Mouse (Mus musculus): ENCODE measurements around the gene Fuz. TPM values are rescaled to one million over a fixed set of nuclear protein-coding genes. Genes with fewer than 3 reads are reported as not detected.
A peak's percentile ranks its signal among the peaks of the same experiment; 100 is the strongest.

Gene Fuz
- polyA plus RNA-seq, 1 experiment from 2014 or later: 19.1 TPM

DNA sequence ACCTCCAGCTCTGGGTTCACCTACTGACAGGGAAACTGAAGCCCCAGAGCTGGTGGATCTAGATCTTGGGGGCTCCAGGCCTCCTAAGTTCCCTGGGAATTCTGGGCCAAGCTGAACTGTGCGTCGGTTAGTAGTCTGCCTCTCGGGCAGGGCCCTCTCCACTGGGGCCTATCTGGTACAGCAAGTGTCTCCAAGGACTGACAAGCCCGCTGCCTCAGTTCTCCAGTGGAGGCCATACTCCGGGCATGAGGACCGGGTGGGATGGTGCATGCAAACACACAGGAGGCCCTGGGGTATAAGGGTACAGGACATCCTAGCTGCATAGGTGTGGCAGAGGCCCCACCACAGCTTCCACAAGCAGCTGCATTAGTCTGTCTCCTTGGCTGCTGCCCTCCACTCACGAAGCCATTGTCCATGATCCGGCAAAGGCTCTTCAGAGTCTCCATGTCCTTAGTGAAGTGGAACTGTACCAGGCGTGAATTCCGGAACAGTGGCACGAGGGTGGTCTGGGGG lies 31.8 kb upstream of the Fuz start:
- Histone ChIP-seq H3K27ac (no peak overlapping the region), H3K4me3 (no peak overlapping the region), H3K27me3 (replicated peaks) (no peaks in the 10 kb centered on the region), H3K4me1 (peaks cover 42% of the 10 kb centered on the region), H3K9ac (no peak overlapping the region), H3K9me3 (no peaks in the 10 kb centered on the region), H3K4me2 (replicated peaks) (no peak overlapping the region), H3K36me3 (peaks cover 58% of the 10 kb centered on the region)
- no peak for ATAC-seq (ENCODE audit: low FRiP score, low read depth)
- 85% methylated on average over 11 of the region's 11 CpGs for WGBS

DNA sequence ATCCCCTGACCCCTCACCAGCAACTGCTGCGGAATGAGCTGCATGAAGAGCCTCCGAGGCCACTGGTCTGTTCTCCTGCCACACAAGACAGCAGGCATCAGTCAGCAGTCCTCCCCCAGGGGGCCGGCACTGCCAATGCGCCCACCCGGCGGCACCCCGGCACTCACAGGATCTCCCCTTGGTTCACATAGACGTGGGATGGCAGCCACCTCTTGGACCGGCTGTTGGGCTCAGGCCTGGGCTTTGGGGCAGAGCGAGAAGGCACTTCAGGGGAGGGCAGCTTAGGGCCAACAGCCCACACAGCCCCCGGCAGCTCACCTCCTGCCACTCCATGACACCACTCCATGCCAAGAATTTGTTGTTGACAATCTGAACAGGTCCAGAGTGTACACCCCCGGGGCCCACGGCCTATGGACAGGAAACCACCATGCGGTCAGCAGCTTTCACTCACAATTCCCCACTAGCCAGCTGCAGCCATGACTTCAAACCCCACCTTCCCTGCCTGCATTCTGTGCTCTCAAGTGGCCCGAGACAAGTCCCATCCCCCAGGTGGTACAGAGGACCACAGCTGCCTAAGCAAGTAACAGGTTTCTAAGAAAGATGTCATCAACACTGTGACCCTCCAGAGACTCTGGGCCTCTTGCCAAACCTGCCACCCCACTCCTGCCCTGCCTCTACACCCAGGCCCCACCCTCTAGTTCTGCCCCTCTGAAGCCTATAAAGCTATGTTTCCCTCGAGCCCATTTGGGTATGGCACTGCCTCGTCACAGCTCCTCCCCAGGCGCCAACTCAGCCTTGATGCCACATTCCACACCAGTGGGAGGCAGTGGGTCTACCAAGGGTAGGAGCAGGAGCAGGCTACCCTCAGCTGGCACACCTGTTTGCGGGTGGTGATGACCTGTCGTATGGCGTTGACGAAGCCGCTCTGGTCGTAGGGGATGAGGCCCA lies 31.0 kb upstream of the Fuz start:
- no peak for ATAC-seq (ENCODE audit: low FRiP score, low read depth)
- peaks cover 38% of the 10 kb centered on the region for H3K4me1 ChIP-seq
- H3K4me3 ChIP-seq: no peak overlapping the region
- 90% methylated on average over 24 of the region's 24 CpGs for WGBS
- no peaks in the 10 kb centered on the region for H3K9me3 ChIP-seq
- peaks cover 53% of the 10 kb centered on the region for H3K36me3 ChIP-seq
- 0 out of 2 replicates have a peak overlapping the region, but pooled peaks have one; percentile 20 for H3K4me2 ChIP-seq (replicated peaks)
- 0 out of 2 replicates have a peak overlapping the region, but pooled peaks have one; percentile 17 for H3K9ac ChIP-seq
- no peak overlapping the region for H3K27ac ChIP-seq
- no peaks in the 10 kb centered on the region for H3K27me3 ChIP-seq (replicated peaks)

DNA sequence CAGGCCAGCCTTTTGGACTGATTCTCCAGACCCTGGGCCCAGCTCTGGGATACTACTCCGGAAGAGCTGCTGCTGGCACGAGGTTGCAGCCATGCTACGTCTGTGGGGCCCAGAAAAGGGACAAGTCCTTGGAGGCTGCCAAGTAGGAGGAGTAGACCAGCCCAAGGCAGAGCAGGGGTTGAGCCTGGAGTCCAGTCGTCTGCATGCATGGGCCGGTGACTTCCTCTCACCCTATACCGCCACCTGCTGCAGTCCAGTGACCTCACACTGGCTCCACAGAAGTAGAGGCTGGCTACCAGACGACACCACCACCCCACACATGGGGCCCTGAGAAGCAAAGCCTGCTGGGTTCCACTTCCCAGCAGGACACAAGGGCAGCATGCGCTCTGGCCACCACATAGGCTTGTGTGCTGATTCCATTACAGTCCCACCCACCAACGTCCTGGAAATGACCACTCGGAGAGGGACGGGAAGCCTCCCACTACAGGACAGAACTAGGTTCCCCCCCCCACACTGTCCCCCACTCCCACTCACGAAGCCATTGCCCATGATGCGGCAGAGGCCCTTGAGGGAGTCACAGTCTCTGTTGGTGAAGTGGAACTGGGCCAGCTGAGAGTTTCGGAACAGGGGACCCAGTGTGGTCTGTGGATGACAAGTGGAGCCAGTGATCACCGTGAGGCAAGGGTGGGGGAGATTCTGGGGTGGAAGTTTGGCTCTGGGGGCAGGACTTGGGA lies 29.4 kb upstream of the Fuz start:
- H3K4me3 ChIP-seq: peak overlapping the region; percentile 97; the same call in 1 of the 2 replicates
- H3K36me3 ChIP-seq: peaks cover 50% of the 10 kb centered on the region

DNA sequence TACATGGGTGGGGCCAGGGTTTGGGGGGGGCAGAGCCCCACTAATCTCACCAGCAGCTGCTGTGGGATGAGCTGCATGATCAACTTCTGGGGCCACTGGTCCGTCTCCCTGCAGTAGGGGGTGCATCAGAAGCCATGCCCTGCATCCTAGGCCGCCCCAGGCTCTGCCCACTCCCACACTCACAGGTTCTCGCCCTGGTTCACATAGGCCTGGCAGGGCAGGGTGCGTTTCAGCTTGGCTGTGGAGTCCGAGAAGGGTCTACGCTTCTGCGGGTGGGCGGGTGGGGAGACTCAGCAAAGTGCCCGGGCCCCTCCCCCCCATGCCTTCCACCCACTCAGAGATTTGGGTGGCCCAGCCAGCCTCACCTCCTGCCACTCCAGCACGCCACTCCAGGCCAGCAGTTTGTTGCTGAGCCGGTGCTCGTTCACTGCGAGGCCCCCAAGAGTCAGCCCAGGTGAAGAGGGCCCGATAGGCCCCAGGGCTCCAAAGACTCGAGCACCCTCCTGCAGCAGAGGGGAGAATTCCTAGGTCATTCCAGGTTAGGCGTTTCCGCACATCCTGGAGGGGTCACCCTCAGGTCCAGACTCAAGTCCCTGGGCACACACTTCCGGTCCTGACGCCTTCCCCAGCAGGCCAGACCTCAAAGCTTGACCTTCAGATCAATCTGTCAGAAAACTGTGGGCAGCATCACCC lies 28.7 kb upstream of the Fuz start:
- H3K36me3 ChIP-seq: peaks cover 43% of the 10 kb centered on the region

More for the DNA sequence above, 29.4 kb upstream of the Fuz start:
- 67% methylated on average over 15 of the region's 15 CpGs for WGBS
- no peaks in the 10 kb centered on the region for H3K9me3 ChIP-seq
- H3K9ac ChIP-seq: 0 out of 2 replicates have a peak overlapping the region, but pooled peaks have one; percentile 99
- peaks cover 42% of the 10 kb centered on the region for H3K4me1 ChIP-seq
- H3K27ac ChIP-seq: no peak overlapping the region
- H3K4me2 ChIP-seq (replicated peaks): peak overlapping the region; percentile 86
- H3K27me3 ChIP-seq (replicated peaks): no peaks in the 10 kb centered on the region
- ATAC-seq (ENCODE audit: low FRiP score, low read depth): no peak

DNA sequence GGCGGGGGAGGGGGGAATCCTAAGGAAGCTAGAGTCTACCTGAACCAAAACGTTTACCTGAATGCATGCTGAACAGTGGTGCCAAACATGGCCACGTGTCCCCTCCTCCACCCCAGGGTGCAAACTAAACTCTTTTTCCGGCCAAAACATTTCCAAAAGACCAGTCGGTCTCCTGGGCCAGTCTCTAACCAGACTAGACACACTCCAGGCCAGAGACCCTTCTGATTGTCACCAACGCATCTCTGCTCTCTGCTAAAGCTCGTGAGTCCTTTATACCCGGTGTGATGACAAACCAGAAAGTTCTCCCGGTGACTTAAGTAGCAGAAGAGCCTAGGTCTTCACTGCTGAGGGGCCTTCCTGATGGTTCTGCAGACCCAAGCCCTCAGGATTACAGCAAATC lies 28.1 kb upstream of the Fuz start:
- no peaks in the 10 kb centered on the region for H3K27me3 ChIP-seq (replicated peaks)
- H3K9ac ChIP-seq: peak overlapping the region; percentile 99
- H3K36me3 ChIP-seq: peaks cover 36% of the 10 kb centered on the region
- no peak for ATAC-seq (ENCODE audit: low FRiP score, low read depth)
- no peaks in the 10 kb centered on the region for H3K9me3 ChIP-seq
- 68% methylated on average over 9 of the region's 9 CpGs for WGBS
- H3K4me1 ChIP-seq: peaks cover 42% of the 10 kb centered on the region
- no peak overlapping the region for H3K27ac ChIP-seq
- H3K4me2 ChIP-seq (replicated peaks): peak overlapping the region; percentile 86
- peak overlapping the region; percentile 97 for H3K4me3 ChIP-seq

More for the DNA sequence above, 28.7 kb upstream of the Fuz start:
- no peaks in the 10 kb centered on the region for H3K27me3 ChIP-seq (replicated peaks)
- peak overlapping the region; percentile 97 for H3K4me3 ChIP-seq
- no peak overlapping the region for H3K27ac ChIP-seq
- H3K4me1 ChIP-seq: peaks cover 42% of the 10 kb centered on the region
- H3K4me2 ChIP-seq (replicated peaks): peak overlapping the region; percentile 86
- H3K9me3 ChIP-seq: no peaks in the 10 kb centered on the region
- peak overlapping the region; percentile 99; the same call in 1 of the 2 replicates for H3K9ac ChIP-seq
- ATAC-seq (ENCODE audit: low FRiP score, low read depth): no peak
- WGBS: 82% methylated on average over 19 of the region's 19 CpGs

DNA sequence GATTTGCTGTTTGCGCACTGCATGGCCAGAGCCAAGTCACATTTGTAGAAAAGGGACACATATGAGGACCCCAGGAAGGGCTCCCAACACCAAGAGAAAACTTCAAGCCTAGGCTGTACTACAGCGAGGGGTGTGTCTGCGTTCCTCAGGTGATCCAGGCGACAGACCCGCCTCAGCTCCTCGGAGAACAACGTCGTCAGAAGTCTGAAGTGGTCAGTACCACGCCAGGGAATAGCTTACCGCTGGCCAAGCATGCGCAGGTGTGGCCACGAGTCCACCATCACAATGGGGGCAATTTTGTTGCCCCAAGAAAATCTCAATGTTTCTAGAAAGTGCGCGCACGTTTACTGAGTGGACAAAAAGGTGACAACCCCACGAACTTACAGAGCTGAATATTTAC lies 27.4 kb upstream of the Fuz start:
- H3K27me3 ChIP-seq (replicated peaks): no peaks in the 10 kb centered on the region

DNA sequence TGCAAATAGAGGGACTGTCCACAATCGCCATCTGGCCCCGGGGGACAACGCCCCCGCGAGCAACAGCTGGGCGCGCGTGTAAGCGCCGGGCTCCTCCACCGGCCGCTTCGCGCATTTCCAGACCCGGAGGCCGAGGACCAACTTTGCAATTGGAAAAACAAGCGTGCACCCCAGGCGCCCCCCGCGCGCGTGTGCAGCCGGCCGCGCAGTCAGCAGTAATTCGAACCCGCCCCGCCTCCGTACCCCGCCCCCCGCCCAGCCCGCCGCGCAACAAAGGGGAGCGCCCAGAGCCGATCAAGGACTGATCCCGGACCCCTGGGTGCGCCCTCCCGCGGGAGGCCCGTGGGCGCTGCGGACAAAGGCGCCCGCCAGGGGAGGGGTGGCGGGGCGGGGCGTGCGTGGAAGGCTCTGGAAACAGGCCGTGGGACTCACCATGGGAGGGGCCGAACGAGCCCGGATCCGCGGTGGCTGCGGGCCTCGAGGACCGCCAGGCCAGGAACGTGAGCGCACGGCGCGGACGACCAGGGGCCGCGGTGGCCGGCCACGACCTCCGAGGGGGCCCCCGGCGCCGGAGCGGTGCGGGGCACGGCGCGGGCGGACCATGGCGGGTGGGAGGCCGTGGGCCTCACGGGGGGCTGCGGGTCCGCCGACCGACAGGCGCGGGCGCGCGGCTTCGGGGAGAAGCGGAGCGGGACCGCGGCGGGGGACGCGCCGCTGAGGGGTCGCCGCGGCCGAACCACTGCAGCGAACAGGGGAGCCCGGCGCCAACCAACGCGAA lies 26.8 kb upstream of the Fuz start:
- Histone ChIP-seq H3K27me3 (replicated peaks) (no peaks in the 10 kb centered on the region), H3K36me3 (peaks cover 23% of the 10 kb centered on the region), H3K4me2 (replicated peaks) (peak overlapping the region; percentile 86), H3K9ac (peak overlapping the region; percentile 99), H3K27ac (peak overlapping the region; percentile 99), H3K4me3 (peak overlapping the region; percentile 97), H3K9me3 (no peaks in the 10 kb centered on the region), H3K4me1 (peaks cover 42% of the 10 kb centered on the region)
- ATAC-seq (ENCODE audit: low FRiP score, low read depth): peak; percentile 43
- WGBS: under 1% methylated on average over 108 of the region's 108 CpGs

More for the DNA sequence above, 27.4 kb upstream of the Fuz start:
- Histone ChIP-seq H3K4me3 (peak overlapping the region; percentile 97), H3K4me1 (peaks cover 42% of the 10 kb centered on the region), H3K27ac (peak overlapping the region; percentile 99; the same call in 1 of the 2 replicates), H3K4me2 (replicated peaks) (peak overlapping the region; percentile 86), H3K36me3 (peaks cover 29% of the 10 kb centered on the region), H3K9ac (peak overlapping the region; percentile 99), H3K9me3 (no peaks in the 10 kb centered on the region)
- no peak for ATAC-seq (ENCODE audit: low FRiP score, low read depth)
- 9% methylated on average over 16 of the region's 16 CpGs for WGBS

DNA sequence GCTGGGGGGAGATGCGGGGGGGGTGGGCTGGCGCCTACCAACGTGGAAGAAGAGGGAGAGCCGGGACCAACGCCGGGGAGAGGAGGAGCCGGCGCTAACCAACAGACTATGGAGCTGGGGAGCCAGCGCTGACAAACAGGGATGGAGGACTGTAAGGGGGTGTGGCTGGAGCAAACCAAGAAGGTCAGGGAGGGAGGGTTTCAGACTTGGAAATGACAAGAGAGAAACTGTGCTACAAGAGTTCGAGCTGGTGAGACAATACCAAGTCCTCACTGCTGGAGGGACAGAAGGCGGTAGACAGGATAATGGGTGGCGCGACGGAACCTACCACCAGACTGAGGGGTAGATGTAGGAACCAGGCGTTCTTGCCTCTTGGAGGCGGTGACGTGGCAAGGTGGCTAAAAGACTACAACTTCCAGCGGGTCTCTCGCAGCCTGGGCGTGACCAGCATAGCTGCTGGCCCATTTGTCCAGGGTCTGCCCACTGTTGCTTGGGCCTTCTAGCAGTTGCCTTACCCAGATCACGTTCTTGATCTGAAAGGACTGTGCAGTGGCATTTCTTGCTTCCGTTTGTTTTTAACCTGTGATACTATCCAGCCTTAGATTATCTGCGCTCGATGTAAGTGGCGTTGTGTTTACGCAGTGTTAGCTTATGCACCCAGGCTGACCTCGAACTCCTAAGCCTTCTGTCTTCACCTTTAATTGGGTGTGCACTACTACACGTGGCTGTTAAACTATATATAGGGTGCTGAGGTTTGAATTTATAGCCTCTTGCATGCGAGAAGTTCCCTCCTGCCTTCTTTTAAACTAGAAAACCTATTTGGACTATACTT lies 26.0 kb upstream of the Fuz start, which contains the start of gene Ptov1:
Ptov1 (minus strand) TSS at position 92 of the 832 bp plus-strand sequence.
- H3K9ac ChIP-seq: peak within 1 kb of the TSS; percentile 99
- H3K27me3 ChIP-seq (replicated peaks): no peaks in the 10 kb centered on the region
- 11% methylated on average over 29 of the region's 29 CpGs for WGBS
- peak within 1 kb of the TSS; percentile 86 for H3K4me2 ChIP-seq (replicated peaks)
- peak within 1 kb of the TSS; percentile 97 for H3K4me3 ChIP-seq
- no peaks in the 10 kb centered on the region for H3K9me3 ChIP-seq
- H3K36me3 ChIP-seq: peaks cover 15% of the 10 kb centered on the region
- peak within 1 kb of the TSS; percentile 99 for H3K27ac ChIP-seq
- H3K4me1 ChIP-seq: peaks cover 42% of the 10 kb centered on the region
- ATAC-seq (ENCODE audit: low FRiP score, low read depth): peak; percentile 94

DNA sequence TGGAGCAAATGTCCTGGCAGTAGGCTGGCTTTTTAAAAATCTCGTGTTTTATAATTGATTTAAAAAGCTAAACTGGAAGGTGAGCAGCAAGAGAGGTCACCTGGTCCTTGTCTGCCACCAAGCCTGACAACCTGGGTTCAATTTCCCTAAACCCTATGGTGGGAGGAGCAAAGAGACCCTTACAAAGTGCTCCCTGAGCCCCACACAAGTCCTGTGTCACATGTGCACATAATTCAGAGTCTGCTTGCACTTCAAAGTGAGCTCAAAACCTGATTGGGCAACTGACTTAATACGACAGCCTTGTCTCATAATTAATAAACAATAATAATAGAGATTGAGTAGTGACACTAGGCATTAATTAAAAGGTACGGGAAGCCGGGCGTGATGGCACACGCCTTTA lies 25.3 kb upstream of the Fuz start:
- peak overlapping the region; percentile 86 for H3K4me2 ChIP-seq (replicated peaks)
- H3K9ac ChIP-seq: no peak overlapping the region

DNA sequence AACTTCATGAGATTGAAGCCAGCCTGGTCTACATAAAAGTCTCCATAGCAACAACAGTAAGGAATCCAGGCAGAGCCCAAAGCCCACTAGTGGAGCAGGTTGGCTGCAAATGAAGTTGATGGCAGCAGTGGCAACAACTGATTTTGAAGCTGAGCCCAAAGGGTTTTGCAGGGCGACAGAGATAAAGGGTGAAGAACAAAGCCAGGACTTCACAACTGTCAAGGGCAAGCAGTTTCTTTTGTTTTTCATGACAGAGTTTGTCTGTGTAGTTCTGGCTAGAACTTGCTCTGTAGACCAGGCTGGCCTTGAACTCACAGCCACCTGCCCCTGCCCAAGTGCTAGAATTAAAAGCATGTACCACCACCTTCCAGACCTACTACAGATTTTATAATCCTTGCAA lies 24.7 kb upstream of the Fuz start:
- ATAC-seq (ENCODE audit: low FRiP score, low read depth): no peak
- Histone ChIP-seq H3K9ac (no peak overlapping the region), H3K36me3 (peaks cover 12% of the 10 kb centered on the region), H3K4me3 (no peak overlapping the region), H3K27ac (no peak overlapping the region), H3K9me3 (no peaks in the 10 kb centered on the region), H3K27me3 (replicated peaks) (no peaks in the 10 kb centered on the region), H3K4me2 (replicated peaks) (no peak overlapping the region), H3K4me1 (peaks cover 30% of the 10 kb centered on the region)
- 40% methylated on average over 1 of the region's 1 CpGs for WGBS

More for the DNA sequence above, 25.3 kb upstream of the Fuz start:
- WGBS: 85% methylated on average over 6 of the region's 6 CpGs
- H3K27me3 ChIP-seq (replicated peaks): no peaks in the 10 kb centered on the region
- H3K36me3 ChIP-seq: peaks cover 9% of the 10 kb centered on the region
- no peaks in the 10 kb centered on the region for H3K9me3 ChIP-seq
- H3K4me3 ChIP-seq: peak overlapping the region; percentile 97
- no peak for ATAC-seq (ENCODE audit: low FRiP score, low read depth)
- peak overlapping the region; percentile 99; the same call in 1 of the 2 replicates for H3K27ac ChIP-seq
- H3K4me1 ChIP-seq: peaks cover 35% of the 10 kb centered on the region
